Mouse (Mus musculus) right cerebral cortex, adult 18-20 months (tissue): ENCODE results near the gene Gm20604.
A peak's percentile ranks its signal among the peaks of the same experiment; 100 is the strongest.

Experiments
- DNase-seq: peaks from one replicate; pipeline ENCODE4 v3.0.0; 2022; ENCODE audit warnings: mixed read lengths

Gm20604 gene

GRCm38 (mm10) chr12:102705216-102705871 is 53.1 kb downstream of the Gm20604 start:
- peak; percentile 91 for DNase-seq

DNA sequence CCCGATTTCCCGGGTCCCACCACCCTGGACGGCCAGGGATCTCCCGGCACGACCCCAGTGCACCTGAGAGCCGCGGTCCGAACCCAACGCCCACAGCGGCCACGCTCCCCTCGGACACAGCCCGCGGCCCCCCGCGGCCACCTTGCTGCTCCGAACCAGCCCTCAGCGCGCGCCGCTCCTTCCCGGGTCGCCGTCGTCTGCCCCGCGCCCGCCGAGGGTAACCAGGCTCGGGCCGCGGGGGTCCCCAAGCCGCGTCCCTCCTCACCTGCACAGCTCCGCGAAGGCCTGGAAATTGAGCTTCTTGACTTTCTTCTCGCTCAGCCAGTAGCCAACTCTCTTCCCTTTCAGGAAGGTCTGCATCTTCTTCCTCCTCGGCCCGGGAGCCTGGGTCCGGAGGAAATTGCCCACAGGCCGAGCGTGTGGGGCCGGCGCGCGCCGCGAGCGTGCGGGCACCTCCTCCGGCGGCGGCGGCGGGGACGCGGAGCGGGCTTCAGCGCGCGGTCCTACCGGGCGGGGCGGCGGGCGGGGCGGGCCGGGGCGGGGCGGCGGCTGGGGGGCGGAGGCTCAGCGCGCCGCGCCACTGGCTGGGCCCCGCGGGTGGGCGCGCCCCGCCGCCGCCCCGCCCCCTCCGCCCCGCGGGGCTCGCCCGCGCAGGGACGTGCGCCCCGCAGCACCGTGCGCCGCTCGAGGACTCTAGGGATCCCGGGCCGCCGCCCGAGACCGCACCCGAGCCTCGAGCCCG is 53.8 kb downstream of the Gm20604 start, which contains the start of gene Itpk1:
Gene Itpk1, minus strand, starts transcription at position 474 of the 742 bp plus-strand sequence.
- DNase-seq = peak; percentile 66

DNA sequence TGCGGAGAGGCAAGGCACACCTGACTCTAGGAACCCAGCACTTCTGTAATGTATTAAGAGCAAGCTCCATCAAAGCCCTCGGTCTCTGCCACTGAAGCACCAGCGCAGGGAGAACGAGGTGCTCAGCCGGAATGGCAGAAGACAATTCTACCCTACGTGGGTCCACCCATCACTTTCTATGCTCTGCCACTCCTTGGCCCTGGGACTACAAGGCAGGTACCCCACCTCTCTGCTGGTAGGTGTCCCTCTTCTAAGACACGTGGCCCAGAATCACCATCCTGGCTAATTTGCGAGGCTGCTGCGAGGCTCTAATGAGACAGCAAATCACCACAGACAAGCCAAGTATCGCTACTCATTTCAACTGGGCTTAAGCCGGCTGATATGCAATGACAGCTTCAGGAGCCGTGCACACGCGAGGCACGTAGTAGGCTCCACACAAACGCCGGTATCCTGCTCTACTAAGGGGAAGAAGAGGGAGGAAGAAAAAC is 54.5 kb downstream of the Gm20604 start:
- peak; percentile 8 for DNase-seq

- no peak for DNase-seq
These were observed 55.0 kb downstream of the Gm20604 start for GRCm38 (mm10) chr12:102703441-102703840.

- DNase-seq = peak; percentile 49
These were observed 55.4 kb downstream of the Gm20604 start for GRCm38 (mm10) chr12:102703111-102703412.

- DNase-seq = peak; percentile 66
These were observed 55.9 kb downstream of the Gm20604 start for GRCm38 (mm10) chr12:102702356-102703110.

- no peak for DNase-seq
These were observed 56.7 kb downstream of the Gm20604 start for GRCm38 (mm10) chr12:102701691-102702207.

- DNase-seq = no peak
These were observed 58.0 kb downstream of the Gm20604 start for GRCm38 (mm10) chr12:102700453-102700852.

GRCm38 (mm10) chr12:102699156-102699555 is 59.3 kb downstream of the Gm20604 start:
- DNase-seq = no peak

DNA sequence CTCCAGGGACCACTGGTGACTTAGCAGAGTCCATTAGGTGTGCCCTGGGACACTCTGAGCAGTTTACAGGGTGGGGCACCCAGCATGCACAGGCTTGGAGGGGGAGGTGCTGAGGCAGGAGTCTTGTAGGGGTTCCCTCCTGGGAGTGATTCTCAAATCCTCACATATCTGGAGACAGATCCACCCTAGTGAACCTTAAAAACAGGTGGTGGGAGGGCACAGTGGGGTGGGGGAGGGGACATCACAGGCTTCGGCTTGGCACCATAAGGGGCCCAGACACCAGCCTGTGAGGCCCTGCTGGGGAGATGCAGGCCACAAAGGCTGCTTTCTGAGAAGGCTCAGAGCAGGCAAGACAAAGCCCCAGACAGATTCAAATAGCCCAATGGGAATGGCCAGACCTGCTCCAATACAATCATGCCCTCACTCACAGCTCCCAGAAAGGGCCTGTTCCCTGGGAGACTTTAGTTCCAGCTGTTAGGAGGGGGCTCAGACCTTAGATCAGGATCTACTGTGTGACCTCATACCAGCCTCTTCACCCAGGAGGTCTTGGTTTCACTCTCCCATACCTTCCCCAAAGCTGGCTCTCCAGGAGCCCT is 60.3 kb downstream of the Gm20604 start:
- DNase-seq = peak; percentile 4

DNA sequence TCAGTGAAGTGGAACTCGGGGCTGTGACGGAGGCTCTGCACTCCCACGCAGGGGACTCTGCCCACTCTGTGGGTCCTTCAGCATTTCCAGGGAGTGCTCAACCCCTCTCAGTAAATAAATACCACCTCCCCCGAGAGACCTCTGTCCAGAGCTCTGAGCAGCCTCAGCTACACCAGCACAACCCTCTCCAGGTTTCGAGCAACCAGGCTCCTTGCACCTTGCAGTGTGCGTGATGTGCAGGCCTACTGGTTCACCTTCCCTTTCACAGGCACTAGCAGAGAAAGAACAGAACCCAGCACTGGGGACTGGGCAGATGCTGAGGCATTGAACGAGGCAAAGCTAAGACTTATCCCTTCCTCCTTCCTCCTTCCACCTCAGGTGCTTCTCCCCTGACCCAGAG is 61.1 kb downstream of the Gm20604 start:
- no peak for DNase-seq

DNA sequence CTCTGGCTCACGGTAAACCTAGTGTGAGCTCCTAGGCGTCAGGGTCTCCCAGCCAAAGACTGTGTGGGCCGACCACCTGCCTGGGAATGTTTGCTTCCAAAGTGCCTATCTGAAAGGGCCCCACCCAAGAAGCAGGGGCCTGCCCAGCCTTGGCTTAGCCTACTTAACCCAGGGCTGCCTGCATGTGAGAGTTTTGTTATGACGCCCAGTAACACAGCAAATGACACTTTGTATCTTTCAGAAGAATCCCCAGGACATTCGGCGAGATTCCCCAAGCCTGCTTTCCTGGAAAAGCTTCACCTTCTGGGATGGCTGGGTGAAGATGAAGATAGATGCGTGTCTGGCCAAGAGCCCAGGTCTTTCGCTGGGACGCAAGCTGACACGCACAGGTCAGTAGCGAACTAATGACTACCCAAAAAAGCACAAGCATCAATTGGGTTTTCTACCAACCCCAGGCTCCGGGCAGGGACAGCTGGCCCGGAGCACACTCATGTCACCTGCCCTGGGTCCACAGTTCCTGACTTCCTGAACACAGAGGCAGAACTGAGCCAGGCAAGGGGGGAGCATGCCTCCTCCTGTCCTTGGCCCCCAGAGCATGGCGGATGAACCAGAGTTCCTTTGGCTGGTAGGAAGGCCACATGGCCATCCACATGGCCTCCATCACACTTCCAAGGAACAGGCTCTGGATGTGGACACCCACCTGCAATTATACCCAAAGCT is 61.7 kb downstream of the Gm20604 start:
- no peak for DNase-seq

DNA sequence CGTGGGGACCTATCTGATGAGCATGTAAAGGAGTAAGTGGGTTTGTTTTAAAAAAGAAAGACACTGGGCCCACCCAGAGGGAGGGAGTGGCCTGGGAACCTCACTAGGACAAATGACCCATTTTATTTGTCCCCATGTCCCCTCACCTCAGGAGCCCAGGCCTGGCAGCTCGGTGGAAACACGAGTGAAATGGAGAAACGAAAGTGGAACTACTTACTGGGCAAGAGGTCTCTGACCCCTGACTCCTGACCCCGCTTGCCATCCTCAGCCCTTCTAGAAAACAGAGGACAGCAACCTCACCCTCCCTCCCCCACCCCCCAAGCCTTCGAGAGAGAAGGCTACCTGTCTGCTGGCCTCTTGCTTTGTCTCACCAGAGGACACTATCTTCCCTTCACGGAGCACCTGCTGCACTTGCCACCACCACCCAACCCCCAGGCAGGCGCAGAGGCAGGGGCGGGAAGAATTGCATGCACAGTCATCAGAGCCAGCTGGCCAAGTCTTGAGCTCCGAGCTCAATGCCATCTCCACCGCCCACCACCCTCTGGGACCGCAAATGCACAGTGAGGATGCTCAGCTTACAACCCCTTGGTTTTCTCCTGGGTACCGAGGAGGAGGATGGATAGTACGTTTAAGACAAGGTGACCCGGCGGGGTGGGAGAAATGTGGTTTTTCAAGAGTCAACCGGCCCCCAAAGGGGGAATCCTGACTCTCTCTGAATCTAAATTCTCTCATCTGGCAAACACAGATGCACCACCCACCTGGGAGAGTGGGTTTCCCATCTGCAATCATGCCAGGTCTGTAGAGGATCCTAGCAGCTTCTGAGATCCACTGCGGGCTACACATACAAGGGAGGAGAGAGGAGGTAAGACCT is 62.9 kb downstream of the Gm20604 start:
- DNase-seq = peak; percentile 92

GRCm38 (mm10) chr12:102691761-102692160 is 66.7 kb downstream of the Gm20604 start:
- no peak for DNase-seq
